Mouse (Mus musculus): ENCODE measurements around the gene Tspan11.

Gene Tspan11

GRCm38 (mm10) chr6:127887511-127888421 lies at the start of gene Tspan11:
Gene Tspan11, plus strand, starts transcription at chr6:127887589.
- DNase-seq (ENCODE audit: low read depth, low spot score) = no peak

DNA sequence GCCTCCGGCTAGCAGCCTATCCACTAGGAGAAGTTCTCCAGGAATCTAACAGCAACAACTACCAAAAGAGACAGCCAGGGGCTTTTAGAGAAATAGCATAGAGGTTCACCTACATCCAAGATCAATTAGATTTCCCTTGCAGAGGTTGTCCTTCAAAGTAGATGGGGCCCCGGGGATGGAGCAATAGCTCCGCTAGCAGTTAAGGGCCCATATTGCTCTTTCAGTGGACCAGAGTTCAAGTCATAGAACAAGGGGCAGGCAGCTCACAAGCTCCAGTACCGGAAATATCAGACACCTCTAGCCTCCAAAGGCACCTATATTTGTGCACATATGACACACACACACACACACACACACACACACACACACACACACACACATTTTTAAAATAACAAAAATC lies 49.5 kb upstream of the Tspan11 start:
- DNase-seq (ENCODE audit: low read depth, low spot score) = no peak

DNA sequence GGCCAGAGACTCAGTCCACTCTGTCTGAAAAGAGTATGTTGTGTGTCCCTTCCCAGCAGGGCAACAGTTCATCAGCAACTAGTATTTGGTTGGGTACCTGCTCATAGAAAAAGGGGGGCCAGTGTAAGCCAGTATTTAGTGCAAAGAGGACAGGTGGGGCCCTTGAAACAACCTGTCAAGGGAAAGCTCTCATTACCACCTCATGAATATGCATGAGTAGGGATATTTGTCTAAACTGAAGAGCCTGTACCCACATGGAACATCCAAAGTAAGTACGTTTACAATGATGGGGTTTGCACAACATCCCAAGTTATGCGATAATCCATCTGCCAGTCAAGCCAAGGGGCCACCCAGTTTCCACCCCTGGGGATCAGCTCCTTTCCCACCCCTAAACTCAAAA lies 47.9 kb upstream of the Tspan11 start:
- DNase-seq (ENCODE audit: low read depth, low spot score) = no peak

GRCm38 (mm10) chr6:127840171-127840570 lies 47.2 kb upstream of the Tspan11 start:
- peak; percentile 70 for DNase-seq (ENCODE audit: low read depth, low spot score)

GRCm38 (mm10) chr6:127841326-127841725 lies 46.1 kb upstream of the Tspan11 start:
- DNase-seq (ENCODE audit: low read depth, low spot score) = no peak

DNA sequence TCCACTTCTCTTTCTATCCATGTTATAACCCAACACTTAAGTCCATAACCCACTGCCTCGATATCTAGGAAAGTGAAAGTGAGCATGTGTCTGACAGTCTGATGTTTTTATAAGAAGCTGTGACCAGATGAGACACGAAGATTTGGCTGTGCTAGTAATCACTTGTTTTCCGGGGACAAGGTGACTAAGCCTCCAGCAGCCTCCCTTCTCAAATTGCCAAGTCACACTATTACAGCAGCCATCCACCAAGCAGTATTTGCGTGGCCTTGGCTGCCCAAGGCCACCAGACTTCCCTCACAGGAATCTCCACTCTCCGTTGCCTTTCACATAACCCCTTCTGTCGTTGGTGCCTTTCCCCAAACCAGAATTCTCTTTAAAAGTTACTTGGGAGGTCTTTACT lies 40.9 kb upstream of the Tspan11 start:
- no peak for DNase-seq (ENCODE audit: low read depth, low spot score)

DNA sequence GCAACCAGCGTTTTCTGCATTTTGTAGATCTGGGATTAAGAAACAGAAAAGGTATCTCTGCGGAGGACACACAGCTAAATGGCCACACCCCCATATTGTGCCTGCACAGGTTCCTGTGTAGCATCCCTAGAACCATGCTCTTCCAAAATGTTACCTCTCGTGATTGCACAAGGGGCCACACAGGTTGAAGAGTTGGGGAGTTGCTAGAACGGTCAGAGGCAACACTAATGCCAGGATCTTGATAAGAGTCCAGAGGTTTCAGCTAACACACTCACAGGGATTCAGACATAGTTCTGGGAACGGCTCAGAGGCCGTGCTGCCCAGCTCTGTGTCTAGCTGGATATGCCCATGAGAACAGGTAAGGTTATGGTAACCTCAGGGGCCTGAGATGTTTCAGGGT lies 37.9 kb upstream of the Tspan11 start:
- no peak for DNase-seq (ENCODE audit: low read depth, low spot score)

GRCm38 (mm10) chr6:127851611-127852010 lies 35.8 kb upstream of the Tspan11 start:
- peak; percentile 61 for DNase-seq (ENCODE audit: low read depth, low spot score)

DNA sequence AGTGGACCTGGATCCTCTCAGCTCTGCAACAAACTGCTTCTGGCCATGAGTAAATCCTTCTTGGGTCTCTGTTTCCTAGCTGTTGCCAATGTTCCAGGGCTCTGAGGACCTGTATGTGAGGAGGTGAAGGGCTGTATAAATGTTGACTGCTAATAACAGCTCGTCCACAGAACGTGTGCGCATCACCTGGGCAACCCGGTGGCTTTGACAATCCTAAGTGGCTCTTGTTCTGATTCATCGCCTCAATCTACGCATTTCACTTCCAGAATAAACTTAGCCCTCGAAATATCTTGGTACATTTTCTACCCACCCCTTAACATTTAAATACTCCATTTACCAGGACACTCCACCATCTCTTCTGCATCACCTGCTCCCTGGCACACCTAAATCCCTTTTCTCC lies 34.1 kb upstream of the Tspan11 start:
- no peak for DNase-seq (ENCODE audit: low read depth, low spot score)

DNA sequence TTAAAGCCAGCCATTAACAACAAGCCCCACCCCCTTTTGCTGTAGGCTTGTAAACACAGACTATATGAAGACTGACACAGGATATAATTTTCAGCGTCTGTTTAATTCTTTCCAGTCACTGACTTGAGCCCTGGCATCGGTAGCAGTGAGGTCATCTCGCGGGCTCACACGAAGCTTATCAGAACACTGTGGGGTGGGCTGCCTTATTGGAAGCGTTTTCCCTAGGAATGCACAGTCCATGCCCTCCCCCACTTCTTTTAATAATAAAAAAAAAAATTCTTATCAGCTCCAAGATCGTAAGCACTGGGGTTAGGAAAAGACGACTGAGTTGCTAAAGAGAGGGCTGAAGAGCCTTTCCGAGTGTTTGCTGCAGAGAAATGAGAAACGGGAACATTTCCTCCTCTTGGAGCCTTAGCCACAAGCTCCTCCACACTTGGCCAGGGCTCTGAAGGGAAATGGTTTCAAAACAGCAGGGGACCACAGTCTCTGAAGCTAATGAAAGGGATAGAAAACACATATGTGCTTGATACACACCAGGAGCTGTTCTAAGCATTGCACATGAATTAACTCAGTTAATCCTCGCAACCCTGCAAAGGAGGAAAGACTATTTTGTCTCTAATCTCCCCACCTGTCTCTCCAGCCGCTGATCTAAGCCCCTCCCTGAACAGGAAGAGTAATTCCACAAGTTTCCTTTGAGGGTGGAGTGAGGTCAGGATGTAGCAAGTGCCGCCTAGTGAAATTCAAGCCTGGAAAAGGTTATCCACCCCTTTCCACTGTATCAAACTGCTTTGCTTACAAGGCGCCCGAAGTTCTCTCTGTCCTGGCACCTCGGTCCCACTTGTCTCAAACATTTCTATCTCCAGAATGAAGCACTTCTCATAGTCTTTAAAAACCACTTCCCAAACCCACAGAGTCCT lies 33.4 kb upstream of the Tspan11 start:
- no peak for DNase-seq (ENCODE audit: low read depth, low spot score)

- no peak for DNase-seq (ENCODE audit: low read depth, low spot score)
Measured at GRCm38 (mm10) chr6:127854688-127855013, 32.7 kb upstream of the Tspan11 start.

- no peak for DNase-seq (ENCODE audit: low read depth, low spot score)
Measured at GRCm38 (mm10) chr6:127855711-127856295, 31.6 kb upstream of the Tspan11 start.

- DNase-seq (ENCODE audit: low read depth, low spot score) = no peak
Measured at GRCm38 (mm10) chr6:127861951-127862350, 25.4 kb upstream of the Tspan11 start.

DNA sequence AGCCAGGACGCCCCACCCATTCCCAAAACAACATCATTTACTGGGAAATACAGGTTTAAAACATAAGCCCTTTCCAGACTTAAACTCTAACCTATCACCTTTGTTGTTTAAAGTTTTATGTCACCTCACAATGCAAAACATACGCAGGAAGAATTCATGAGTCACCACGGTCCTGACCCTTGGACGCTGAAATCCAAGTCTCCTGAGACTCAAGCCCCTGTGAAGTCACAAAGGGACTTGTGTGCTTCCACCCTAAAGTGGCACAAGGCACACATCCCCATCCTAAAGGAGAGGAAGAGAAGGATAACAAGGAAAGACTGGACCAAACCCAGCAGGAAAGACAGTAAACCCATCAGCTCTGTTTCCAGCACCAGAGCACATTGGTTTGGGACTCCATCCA lies 22.0 kb upstream of the Tspan11 start:
- DNase-seq (ENCODE audit: low read depth, low spot score) = no peak

DNA sequence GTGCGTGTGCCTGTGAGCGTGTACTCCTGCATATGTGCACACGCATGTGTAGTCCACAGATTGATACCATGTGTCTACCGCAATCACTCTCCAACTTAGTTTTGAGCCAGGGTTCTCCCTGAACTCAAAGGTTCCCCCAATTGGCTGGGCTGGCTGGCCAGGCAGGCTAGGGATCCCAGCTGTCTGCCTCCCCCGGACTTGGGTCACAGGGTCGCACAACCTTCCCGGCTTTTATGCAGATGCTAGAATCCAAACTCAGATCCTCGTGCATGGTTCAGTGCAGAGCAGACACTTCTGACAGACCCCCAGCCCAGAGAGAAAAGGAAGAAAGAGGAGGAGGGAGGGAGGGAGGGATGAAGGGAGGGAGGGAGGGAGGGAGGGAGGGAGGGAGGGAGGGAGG lies 18.8 kb upstream of the Tspan11 start:
- no peak for DNase-seq (ENCODE audit: low read depth, low spot score)

DNA sequence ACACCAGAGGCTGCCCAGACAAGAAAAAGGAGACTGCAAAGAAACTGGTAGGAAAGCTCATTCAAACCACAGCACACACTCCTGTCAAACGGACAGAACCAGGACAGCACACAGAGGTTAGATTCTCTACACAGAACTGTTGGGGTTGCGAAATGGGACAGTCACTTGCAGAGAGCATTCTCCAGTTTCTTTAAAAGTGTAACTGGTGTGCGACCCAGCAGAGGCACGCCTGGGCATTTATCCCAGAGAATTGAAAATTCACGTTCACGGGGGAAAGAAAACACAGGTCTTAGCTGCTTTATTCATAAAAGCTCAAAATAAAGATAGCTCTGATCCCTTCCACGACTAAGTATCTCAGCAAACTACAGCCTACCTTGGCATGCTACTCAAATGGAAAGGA lies 18.3 kb upstream of the Tspan11 start:
- DNase-seq (ENCODE audit: low read depth, low spot score) = no peak

GRCm38 (mm10) chr6:127870345-127871324 lies 16.8 kb upstream of the Tspan11 start:
- DNase-seq (ENCODE audit: low read depth, low spot score) = no peak

DNA sequence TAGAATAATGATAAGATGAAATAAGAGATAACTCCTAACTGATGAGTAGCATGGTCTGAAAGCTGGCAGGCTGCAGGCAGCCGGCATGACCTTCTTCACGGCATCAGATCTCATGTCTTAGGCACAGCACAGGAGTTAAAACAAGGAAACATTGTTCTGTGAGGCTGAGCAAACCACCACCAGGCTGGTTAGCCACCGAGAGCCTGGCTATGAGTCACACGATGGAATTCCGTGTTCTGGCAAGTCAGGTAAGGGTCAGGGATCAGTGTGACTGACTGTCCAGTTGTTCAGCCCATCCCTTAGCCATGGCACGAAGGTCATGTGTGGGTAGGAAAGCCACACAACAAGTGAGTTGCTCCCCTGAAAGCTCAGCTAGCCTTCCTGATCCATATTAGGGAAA lies 16.0 kb upstream of the Tspan11 start:
- DNase-seq (ENCODE audit: low read depth, low spot score) = no peak

- no peak for DNase-seq (ENCODE audit: low read depth, low spot score)
Measured at GRCm38 (mm10) chr6:127872581-127872980, 14.8 kb upstream of the Tspan11 start.

DNA sequence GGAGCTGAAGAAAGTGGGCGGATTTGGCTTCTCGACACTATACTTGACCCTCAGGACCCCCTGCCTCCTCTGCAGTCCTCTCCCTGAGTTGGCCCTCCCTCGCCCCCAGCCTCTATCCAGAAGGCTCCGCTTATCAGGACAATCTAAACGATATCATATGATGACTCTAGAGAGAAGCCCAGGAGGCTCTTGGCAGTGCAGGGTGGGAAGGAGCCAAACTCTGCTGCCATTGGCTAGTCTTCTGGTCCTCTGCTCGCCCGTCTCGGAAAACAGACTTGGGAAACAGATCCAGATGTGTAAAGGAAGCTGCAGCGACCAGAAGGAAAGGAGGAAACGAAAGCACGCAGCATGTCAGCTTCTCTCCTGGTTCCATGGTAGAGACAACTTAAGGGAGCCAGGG lies 11.5 kb upstream of the Tspan11 start:
- DNase-seq (ENCODE audit: low read depth, low spot score) = no peak

GRCm38 (mm10) chr6:127876436-127876835 lies 11.0 kb upstream of the Tspan11 start:
- no peak for DNase-seq (ENCODE audit: low read depth, low spot score)

All from telencephalon, adult 2 months (tissue).